Mouse (Mus musculus): Measurements from ENCODE around the gene Smarcad1. TPM values are rescaled to one million over a fixed set of nuclear protein-coding genes. Genes with fewer than 3 reads are reported as not detected.

Smarcad1 gene
- polyA plus RNA-seq, 1 experiment = not detected

- Histone ChIP-seq H3K4me1 (ENCODE audit: control insufficient read depth, insufficient read depth, low read length) (0 out of 2 replicates have a peak, but pooled peaks cover 4% of the 10 kb centered on the region), H3K4me3 (ENCODE audit: insufficient read depth, low read depth, low read length) (no peak overlapping the region), H3K27ac (ENCODE audit: insufficient read depth, low read depth, low read length) (no peak overlapping the region)
- WGBS = 63% methylated on average over 6 of the region's 6 CpGs
- no peak for TF ChIP-seq CTCF (IDR thresholded peaks at IDR 0.05; ENCODE audit: insufficient read depth, low read depth, low read length)
- TF ChIP-seq POLR2A (IDR thresholded peaks at IDR 0.05; ENCODE audit: insufficient read depth, low read depth, low read length) = no peak
These were observed 121.8 kb downstream of the Smarcad1 start for GRCm38 (mm10) chr6:65164137-65164536.

DNA sequence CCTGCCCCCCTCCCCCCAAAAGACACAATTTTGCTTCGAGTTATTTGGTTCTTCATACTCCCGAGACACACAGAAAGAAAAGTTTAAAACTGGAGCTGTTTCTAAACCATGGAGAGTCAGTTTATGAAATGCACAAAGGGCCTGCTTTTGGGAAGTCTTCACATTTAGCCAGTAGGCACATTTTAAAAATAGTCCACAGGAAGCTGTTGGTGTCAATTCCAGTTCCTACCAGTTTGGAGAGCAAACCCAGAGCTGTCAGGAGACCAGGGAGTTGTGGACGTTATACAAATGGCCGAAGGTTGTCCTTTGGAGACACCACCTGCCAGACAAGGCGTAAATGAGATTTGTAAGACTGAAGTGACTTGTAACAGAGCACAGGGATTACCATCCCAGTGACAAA lies 122.6 kb downstream of the Smarcad1 start:
- Histone ChIP-seq H3K4me1 (ENCODE audit: control insufficient read depth, insufficient read depth, low read length) (0 out of 2 replicates have a peak, but pooled peaks cover 4% of the 10 kb centered on the region), H3K4me3 (ENCODE audit: insufficient read depth, low read depth, low read length) (no peak overlapping the region), H3K27ac (ENCODE audit: insufficient read depth, low read depth, low read length) (no peak overlapping the region)
- TF ChIP-seq CTCF (IDR thresholded peaks at IDR 0.05; ENCODE audit: insufficient read depth, low read depth, low read length) = no peak
- no peak for TF ChIP-seq POLR2A (IDR thresholded peaks at IDR 0.05; ENCODE audit: insufficient read depth, low read depth, low read length)
- WGBS = 73% methylated on average over 5 of the region's 5 CpGs

Other genes with a start within 250 kb of the Smarcad1 start
- not detected in 2 replicates for gene Hpgds, start 102.3 kb downstream of the Smarcad1 start, polyA plus RNA-seq (2012; ENCODE audit: insufficient read depth, insufficient read length, low replicate concordance, missing spikeins)